Mouse (Mus musculus) CH12.LX (cell line): ENCODE results near the gene Jaml. TPM values are rescaled to one million over a fixed set of nuclear protein-coding genes. Genes with fewer than 3 reads are reported as not detected.

Experiments
- DNase-seq: peaks from one replicate; pipeline ENCODE4 v3.0.0-alpha.2; 2013; ENCODE audit errors: extremely low read depth
- H3K27ac ChIP-seq: 2 replicates; pipeline ENCODE4 v1.5.1; 2012; ENCODE audit warnings: low read depth, mild to moderate bottlenecking, control low read depth, moderate library complexity; ENCODE audit not compliant: insufficient read depth
- H3K27me3 ChIP-seq: replicated peaks from 2 replicates; pipeline ENCODE3; 2012; ENCODE audit warnings: inconsistent platforms
- H3K36me3 ChIP-seq, 2 experiments: replicated peaks in 1 of 2; 2 replicates each; pipeline versions ENCODE3 to v1.6.1; 2012; ENCODE audit warnings: inconsistent platforms in 1 of 2, low read length in 1 of 2, mild to moderate bottlenecking in 1 of 2, mixed read lengths in 1 of 2, moderate library complexity in 1 of 2; ENCODE audit not compliant: control insufficient read depth in 1 of 2, insufficient read depth in 1 of 2
- H3K4me1 ChIP-seq, 2 experiments: 2 replicates each; pipeline ENCODE4 v1.6.1; 2012; ENCODE audit warnings: inconsistent platforms in 1 of 2, moderate library complexity in 1 of 2; ENCODE audit not compliant: insufficient read depth in 2 of 2, control insufficient read depth in 1 of 2
- H3K4me2 ChIP-seq: 2 replicates; pipeline ENCODE4 v1.6.1; 2012; ENCODE audit warnings: low read depth, mild to moderate bottlenecking, control low read depth; ENCODE audit not compliant: poor library complexity, insufficient read depth, severe bottlenecking
- H3K4me3 ChIP-seq, 3 experiments: fragments of 150-350 bp in 1 of 3; sonication (generic) in 1 of 3; replicated peaks in 1 of 3; 2 replicates each; pipeline versions ENCODE3 to v1.5.1; 2011 to 2012; ENCODE audit warnings: low read depth in 2 of 3, low read length in 2 of 3, mild to moderate bottlenecking in 2 of 3, moderate library complexity in 2 of 3, control low read depth in 1 of 3, improper control_type of control experiment in 1 of 3, inconsistent platforms in 1 of 3, mixed read lengths in 1 of 3; ENCODE audit not compliant: poor library complexity in 1 of 3
- H3K79me2 ChIP-seq: replicated peaks from 2 replicates; pipeline ENCODE4 v1.6.1; 2012; ENCODE audit warnings: mild to moderate bottlenecking, moderate library complexity; ENCODE audit not compliant: control insufficient read depth, poor library complexity, insufficient read depth, severe bottlenecking; ENCODE audit errors: extremely low read depth
- H3K9ac ChIP-seq: 2 replicates; pipeline ENCODE4 v1.6.1; 2012; ENCODE audit warnings: low read depth, mild to moderate bottlenecking, control low read depth, moderate library complexity; ENCODE audit not compliant: insufficient read depth
- H3K9me3 ChIP-seq: replicated peaks from 2 replicates; pipeline ENCODE3; 2012; ENCODE audit warnings: low read length, inconsistent platforms, mixed read lengths
- BHLHE40 ChIP-seq: IDR thresholded peaks from 2 replicates; pipeline ENCODE4 v1.6.1; 2011; ENCODE audit warnings: mild to moderate bottlenecking, low read depth, low read length, improper control_type of control experiment
- CHD2 ChIP-seq: IDR thresholded peaks from 2 replicates; pipeline ENCODE4 v1.6.1; 2011; ENCODE audit warnings: low read length, improper control_type of control experiment
- CTCF ChIP-seq, 2 experiments: IDR thresholded peaks in 1 of 2; conservative IDR thresholded peaks in 1 of 2; 2 replicates each; pipeline ENCODE4 v1.5.1; 2011 to 2012; ENCODE audit warnings: low read depth in 2 of 2, low read length in 2 of 2, improper control_type of control experiment in 1 of 2, inconsistent platforms in 1 of 2, mild to moderate bottlenecking in 1 of 2, moderate library complexity in 1 of 2
- ELF1 ChIP-seq: IDR thresholded peaks from 2 replicates; pipeline ENCODE4 v1.6.1; 2014; ENCODE audit warnings: low read depth, mild to moderate bottlenecking, inconsistent platforms, low read length, improper control_type of control experiment
- EP300 ChIP-seq: IDR thresholded peaks from 2 replicates; pipeline ENCODE4 v1.6.1; 2011; ENCODE audit warnings: low read length, improper control_type of control experiment
- GABPA ChIP-seq: IDR thresholded peaks from 2 replicates; pipeline ENCODE4 v1.6.1; 2012; ENCODE audit warnings: low read depth, low read length, improper control_type of control experiment, inconsistent platforms; ENCODE audit not compliant: insufficient replicate concordance
- IRF4 ChIP-seq: IDR thresholded peaks from 2 replicates; pipeline ENCODE4 v1.6.1; 2014; ENCODE audit warnings: low read depth, mild to moderate bottlenecking, inconsistent platforms, low read length, improper control_type of control experiment
- JUN ChIP-seq: IDR thresholded peaks from 2 replicates; pipeline ENCODE4 v1.6.1; 2011; ENCODE audit warnings: low read depth, mild to moderate bottlenecking, low read length, improper control_type of control experiment, moderate library complexity; ENCODE audit not compliant: insufficient read depth
- JUND ChIP-seq: conservative IDR thresholded peaks from 2 replicates; pipeline ENCODE4 v1.6.1; 2011; ENCODE audit warnings: low read depth, low read length, improper control_type of control experiment
- KAT2A ChIP-seq: IDR thresholded peaks from 2 replicates; pipeline ENCODE4 v1.6.1; 2012; ENCODE audit warnings: low read length, improper control_type of control experiment, inconsistent platforms; ENCODE audit not compliant: insufficient replicate concordance
- MEF2A ChIP-seq: IDR thresholded peaks from 2 replicates; pipeline ENCODE4 v1.6.1; 2014; ENCODE audit warnings: low read depth, mild to moderate bottlenecking, inconsistent platforms, low read length, improper control_type of control experiment, borderline replicate concordance
- MXI1 ChIP-seq: IDR thresholded peaks from 2 replicates; pipeline ENCODE4 v1.6.1; 2011; ENCODE audit warnings: mild to moderate bottlenecking, low read depth, low read length, improper control_type of control experiment
- MYC ChIP-seq: IDR thresholded peaks from 2 replicates; pipeline ENCODE4 v1.6.1; 2011; ENCODE audit warnings: low read depth, mild to moderate bottlenecking, improper control_type of control experiment, low read length
- NELFE ChIP-seq: IDR thresholded peaks from 2 replicates; pipeline ENCODE4 v1.6.1; 2011; ENCODE audit warnings: low read depth, low read length, improper control_type of control experiment
- NRF1 ChIP-seq: IDR thresholded peaks from 2 replicates; pipeline ENCODE4 v1.6.1; 2014; ENCODE audit warnings: low read depth, mild to moderate bottlenecking, inconsistent platforms, low read length, improper control_type of control experiment, moderate library complexity
- PAX5 ChIP-seq: IDR thresholded peaks from 2 replicates; pipeline ENCODE4 v1.6.1; 2012; ENCODE audit warnings: low read length, inconsistent platforms, mixed read lengths
- POLR2A ChIP-seq: IDR thresholded peaks from 2 replicates; pipeline ENCODE4 v1.6.1; 2011; ENCODE audit warnings: low read depth, mild to moderate bottlenecking, improper control_type of control experiment, low read length
- POLR2AphosphoS2 ChIP-seq: IDR thresholded peaks from 2 replicates; pipeline ENCODE4 v1.6.1; 2011; ENCODE audit warnings: low read depth, low read length, improper control_type of control experiment
- RAD21 ChIP-seq: IDR thresholded peaks from 2 replicates; pipeline ENCODE4 v1.6.1; 2011; ENCODE audit warnings: low read depth, mild to moderate bottlenecking, low read length, improper control_type of control experiment, moderate library complexity
- SIN3A ChIP-seq: IDR thresholded peaks from 2 replicates; pipeline ENCODE4 v1.6.1; 2012; ENCODE audit warnings: low read length, improper control_type of control experiment, inconsistent platforms
- SMC3 ChIP-seq: IDR thresholded peaks from 2 replicates; pipeline ENCODE4 v1.6.1; 2011; ENCODE audit warnings: low read depth, low read length, improper control_type of control experiment
- TCF12 ChIP-seq: IDR thresholded peaks from 2 replicates; pipeline ENCODE4 v1.6.1; 2014; ENCODE audit warnings: low read depth, mild to moderate bottlenecking, inconsistent platforms, low read length, improper control_type of control experiment
- USF2 ChIP-seq: conservative IDR thresholded peaks from 2 replicates; pipeline ENCODE4 v1.6.1; 2011; ENCODE audit warnings: low read depth, low read length, improper control_type of control experiment
- ZNF384 ChIP-seq: IDR thresholded peaks from 2 replicates; pipeline ENCODE4 v1.6.1; 2012; ENCODE audit warnings: low read depth, low read length, improper control_type of control experiment, inconsistent platforms
- dilution Hi-C: fragments of 300-500 bp; cut with MboI; formaldehyde crosslinking; loops from 2 replicates; pipeline ENCODE4 v1.14.3; 2020; ENCODE audit warnings: low sequenced_read_pairs; ENCODE audit not compliant: extremely low pct_unique_long_range_greater_than_20kb, extremely low pct_ligation_motif_present
- in situ Hi-C: fragments of 300-500 bp; cut with MboI; formaldehyde crosslinking; loops from 3 replicates; pipeline ENCODE4 v1.14.3; 2019; ENCODE audit warnings: low sequenced_read_pairs, low pct_ligation_motif_present, low pct_unique_long_range_greater_than_20kb, mixed read lengths
- polyA plus RNA-seq: library from polyadenylated mRNA; unstranded; fragments of >175 nt; gene quantifications from 2 replicates; pipeline ENCODE4 v1.2.1, GENCODE M21; 2012; ENCODE audit warnings: low read depth; ENCODE audit not compliant: insufficient read length
- total RNA-seq, 2 experiments: library from RNA; depleted of rRNA; stranded (reverse); fragments of 300-350 nt in 1 of 2; fragments of >200 nt in 1 of 2; gene quantifications; 2 replicates each; pipeline ENCODE4 v1.2.3; 2012 to 2014

Jaml gene
- total and polyA plus RNA-seq, 3 experiments = 0.51 to 1.1 (median 0.87) TPM

DNA sequence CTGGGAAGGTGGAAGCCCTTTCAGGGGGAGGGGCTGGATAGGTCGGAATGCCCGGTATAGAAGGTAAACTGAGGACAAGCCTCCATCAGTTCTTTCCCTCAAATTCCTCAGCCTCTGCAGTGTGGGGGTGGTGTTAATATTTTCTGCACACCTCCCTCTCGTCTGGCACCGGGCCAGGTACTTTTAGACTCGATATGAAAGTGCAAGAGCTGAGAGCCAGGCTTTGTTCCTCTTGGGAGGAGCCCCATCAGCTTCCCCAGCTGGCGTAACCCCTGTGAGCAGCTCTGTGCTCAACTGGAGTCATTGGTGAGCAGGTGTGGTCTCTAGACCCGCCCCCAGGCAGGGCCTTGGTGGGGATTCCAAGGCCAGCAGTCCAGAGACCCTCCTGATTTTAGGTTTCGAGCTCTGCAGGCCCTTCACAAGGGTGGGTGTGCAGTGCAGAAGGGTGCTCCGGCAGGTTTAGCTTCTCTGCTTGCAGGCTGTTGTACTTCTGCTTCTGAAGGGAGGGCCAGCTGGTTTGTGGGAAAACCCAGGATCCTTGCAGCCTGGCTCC lies 43.3 kb downstream of the Jaml start:
- Histone ChIP-seq H3K4me1 (peaks cover 6 to 29% of the 10 kb centered on the region in 2 experiments; a peak in 3 of 4 replicates), H3K36me3 (no peaks in the 10 kb centered on the region), H3K27me3 (peaks cover 59% of the 10 kb centered on the region), H3K9me3 (no peaks in the 10 kb centered on the region), H3K4me2 (peak overlapping the region; percentile 88), H3K9ac (no peak overlapping the region), H3K4me3 (no peak overlapping the region), H3K27ac (no peak overlapping the region), H3K79me2 (no peaks in the 10 kb centered on the region)
- dilution Hi-C loops (no loop called here), in situ Hi-C loops (no loop called here)
- peak; percentile 38 for DNase-seq
- TF ChIP-seq GABPA = no peak
- no peak for TF ChIP-seq JUND
- no peak for TF ChIP-seq ZNF384
- no peak for TF ChIP-seq CHD2
- peak; percentile 30; the same call in 1 of the 2 replicates for TF ChIP-seq TCF12

DNA sequence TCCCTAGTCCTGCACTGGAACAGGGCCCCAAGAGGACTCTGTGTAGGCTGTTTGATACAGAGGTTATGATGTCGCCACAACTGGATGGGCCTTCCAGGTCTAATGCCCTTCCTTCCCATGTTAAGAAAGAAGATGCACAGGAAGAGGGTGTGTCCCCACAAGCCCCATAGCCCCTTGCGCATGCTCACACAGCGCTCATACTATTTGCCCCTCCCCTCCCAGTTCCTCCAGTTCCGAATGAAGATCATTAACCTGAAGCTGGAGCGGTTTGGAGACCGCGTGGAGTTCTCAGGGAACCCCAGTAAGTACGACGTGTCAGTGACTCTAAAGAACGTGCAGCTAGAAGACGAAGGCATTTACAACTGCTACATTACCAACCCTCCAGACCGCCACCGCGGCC lies 46.2 kb downstream of the Jaml start:
- dilution Hi-C loops (no loop called here), in situ Hi-C loops (no loop called here)
- H3K27me3 ChIP-seq = peaks cover 78% of the 10 kb centered on the region

DNA sequence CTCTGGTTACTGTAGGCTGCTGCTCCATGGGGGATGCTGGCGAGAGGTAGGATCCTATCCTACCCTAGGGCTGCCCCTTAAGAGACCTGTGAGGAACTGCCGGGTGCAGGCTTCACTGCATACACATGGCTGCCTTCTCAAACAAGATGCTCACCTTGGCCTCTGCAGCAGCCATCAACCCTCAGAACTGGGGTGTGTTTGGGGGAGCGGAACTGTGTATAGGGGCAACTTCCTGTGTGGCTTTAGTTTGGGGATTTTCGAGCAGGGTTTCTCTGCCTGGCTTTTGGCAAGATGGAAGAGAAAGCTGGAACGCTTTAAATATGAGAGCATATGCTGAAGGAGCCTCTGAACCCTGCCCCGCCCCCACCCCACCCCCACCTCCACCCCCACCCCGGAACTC lies 48.0 kb downstream of the Jaml start:
- no peak for DNase-seq
- TF ChIP-seq NRF1 (no peak), MEF2A (no peak), CHD2 (no peak), POLR2AphosphoS2 (no peak), NELFE (no peak), KAT2A (no peak), SIN3A (no peak), JUND (no peak), USF2 (no peak), RAD21 (no peak), SMC3 (no peak), BHLHE40 (no peak), MYC (no peak), IRF4 (no peak), ELF1 (no peak), PAX5 (no peak), TCF12 (no peak), POLR2A (no peak), EP300 (no peak)
- H3K4me3 ChIP-seq = no peak overlapping the region
- dilution Hi-C loops = no loop called here
- H3K27ac ChIP-seq = no peak overlapping the region
- H3K79me2 ChIP-seq = no peaks in the 10 kb centered on the region
- H3K36me3 ChIP-seq = no peaks in the 10 kb centered on the region
- in situ Hi-C loops = no loop called here
- no peak overlapping the region for H3K9ac ChIP-seq
- H3K27me3 ChIP-seq = peaks cover 85% of the 10 kb centered on the region
- H3K4me2 ChIP-seq = peak overlapping the region; percentile 44; the same call in 1 of the 2 replicates
- H3K4me1 ChIP-seq = peaks cover 0 to 7% of the 10 kb centered on the region in 2 experiments; a peak in 2 of 4 replicates
- no peaks in the 10 kb centered on the region for H3K9me3 ChIP-seq

More for the DNA sequence above, 46.2 kb downstream of the Jaml start:
- Histone ChIP-seq H3K79me2 (no peaks in the 10 kb centered on the region), H3K9me3 (no peaks in the 10 kb centered on the region), H3K27ac (no peak overlapping the region), H3K4me2 (no peak overlapping the region), H3K9ac (no peak overlapping the region), H3K4me1 (peaks cover 2 to 21% of the 10 kb centered on the region in 2 experiments; a peak in 2 of 4 replicates), H3K36me3 (no peaks in the 10 kb centered on the region), H3K4me3 (no peak overlapping the region)
- TF ChIP-seq MXI1 (no peak), BHLHE40 (no peak), JUN (no peak), CTCF (conservative IDR thresholded peaks at IDR 0.05 in 1 of 2, IDR thresholded peaks at IDR 0.05 in 1 of 2; ENCODE audit: low read depth in 2 of 2, low read length in 2 of 2) (no peak)
- no peak for DNase-seq
